Mouse (Mus musculus): ENCODE measurements around the gene Olfr901. TPM values are rescaled to one million over a fixed set of nuclear protein-coding genes. Genes with fewer than 3 reads are reported as not detected.
"Not testable (repeated sequence)": the region's sequence is repeated elsewhere in the genome, so short reads cannot be mapped to it uniquely, and the experiment has no call there.

The Olfr901 gene
- not detected for total RNA-seq (2022)

- no peak for DNase-seq (ENCODE audit: low spot score in 2 of 2)
These were observed at the start of gene Olfr901 for GRCm38 (mm10) chr9:38429155-38429554. Gene Olfr901, plus strand, starts transcription at chr9:38429455.

GRCm38 (mm10) chr9:38401398-38401797 is 27.9 kb upstream of the Olfr901 start, which contains the start of gene Olfr147:
Gene Olfr147, plus strand, starts transcription at chr9:38401698.
- no peak for DNase-seq (ENCODE audit: low spot score in 2 of 2)

GRCm38 (mm10) chr9:38407502-38407901 is 21.8 kb upstream of the Olfr901 start:
- not testable (repeated sequence) for DNase-seq (ENCODE audit: low spot score in 2 of 2)

GRCm38 (mm10) chr9:38413502-38413901 is 15.8 kb upstream of the Olfr901 start:
- not testable (repeated sequence) for DNase-seq (ENCODE audit: low spot score in 2 of 2)

GRCm38 (mm10) chr9:38423801-38424200 is 5.5 kb upstream of the Olfr901 start:
- no peak for DNase-seq (ENCODE audit: low spot score in 2 of 2)

GRCm38 (mm10) chr9:38427026-38427425 is 2.2 kb upstream of the Olfr901 start:
- no peak for DNase-seq (ENCODE audit: low spot score in 2 of 2)

- no peak for DNase-seq (ENCODE audit: low spot score in 2 of 2)
These were observed 18.1 kb downstream of the Olfr901 start, which contains the start of gene Olfr902 for GRCm38 (mm10) chr9:38447352-38447751. Gene Olfr902, plus strand, starts transcription at chr9:38447652.

GRCm38 (mm10) chr9:38462844-38463243 is 33.6 kb downstream of the Olfr901 start, which contains the start of gene Olfr904:
Gene Olfr904, plus strand, starts transcription at chr9:38463144.
- no peak for DNase-seq (ENCODE audit: low spot score in 2 of 2)

GRCm38 (mm10) chr9:38470807-38471206 is 41.6 kb downstream of the Olfr901 start, which contains the start of gene Olfr905:
Gene Olfr905, plus strand, starts transcription at chr9:38471107.
- DNase-seq (ENCODE audit: low spot score in 2 of 2): no peak

Other genes starting within 250 kb of the Olfr901 start
- not detected for gene Olfr891, start 248.6 kb upstream of the Olfr901 start, total RNA-seq (2022)
- not detected for gene Olfr893, start 221.1 kb upstream of the Olfr901 start, total RNA-seq (2022)
- gene Olfr894, start 211.4 kb upstream of the Olfr901 start, total RNA-seq (2022): not detected
- gene Olfr143, start 176.7 kb upstream of the Olfr901 start, total RNA-seq (2022): not detected
- gene Olfr895, start 161.6 kb upstream of the Olfr901 start, total RNA-seq (2022): not detected
- gene Olfr896-ps1, start 138.3 kb upstream of the Olfr901 start, total RNA-seq (2022): not detected
- not detected for gene Olfr25, start 100.4 kb upstream of the Olfr901 start, total RNA-seq (2022)
- not detected for gene Olfr898, start 81.0 kb upstream of the Olfr901 start, total RNA-seq (2022)
- not detected for gene Olfr250, start 62.6 kb upstream of the Olfr901 start, total RNA-seq (2022)
- not detected for gene Olfr251, start 52.4 kb upstream of the Olfr901 start, total RNA-seq (2022)
- not detected for gene Olfr147, start 27.8 kb upstream of the Olfr901 start, total RNA-seq (2022)
- gene Olfr902, start 18.2 kb downstream of the Olfr901 start, total RNA-seq (2022): not detected
- gene Olfr904, start 33.7 kb downstream of the Olfr901 start, total RNA-seq (2022): not detected
- gene Olfr905, start 41.7 kb downstream of the Olfr901 start, total RNA-seq (2022): not detected
- not detected for gene Olfr906, start 57.6 kb downstream of the Olfr901 start, total RNA-seq (2022)
- gene Olfr907, start 66.3 kb downstream of the Olfr901 start, total RNA-seq (2022): not detected
- gene Olfr911-ps1, start 92.1 kb downstream of the Olfr901 start, total RNA-seq (2022): not detected
- not detected for gene Olfr910, start 108.4 kb downstream of the Olfr901 start, total RNA-seq (2022)
- gene Olfr912, start 150.7 kb downstream of the Olfr901 start, total RNA-seq (2022): not detected
- gene Olfr913, start 163.3 kb downstream of the Olfr901 start, total RNA-seq (2022): not detected
- not detected for gene Olfr914, start 175.6 kb downstream of the Olfr901 start, total RNA-seq (2022)
- gene Olfr916, start 230.4 kb downstream of the Olfr901 start, total RNA-seq (2022): not detected
- not detected for gene Olfr917, start 236.4 kb downstream of the Olfr901 start, total RNA-seq (2022)
- not detected for gene Olfr918, start 245.1 kb downstream of the Olfr901 start, total RNA-seq (2022)